Mouse (Mus musculus) G1E (cell line): ENCODE data around the gene Tnrc6c. TPM values are rescaled to one million over a fixed set of nuclear protein-coding genes. Genes with fewer than 3 reads are reported as not detected.

Source experiments
- ATAC-seq: 2 replicates; pipeline ENCODE4 v1.8.0; 2016; ENCODE audit warnings: mild to moderate bottlenecking; ENCODE audit not compliant: insufficient number of reproducible peaks, poor library complexity, low FRiP score, severe bottlenecking; ENCODE audit errors: extremely low read depth
- DNase-seq: peaks from one replicate; pipeline ENCODE4 v3.0.0; 2012; ENCODE audit warnings: low spot score
- H3K27me3 ChIP-seq: 2 replicates; pipeline ENCODE4 v1.6.1; 2012; ENCODE audit warnings: mild to moderate bottlenecking, low read length, inconsistent platforms; ENCODE audit not compliant: insufficient read depth
- H3K36me3 ChIP-seq: replicated peaks from 2 replicates; pipeline ENCODE3; 2012; ENCODE audit warnings: mild to moderate bottlenecking, inconsistent platforms
- H3K4me1 ChIP-seq: 2 replicates; pipeline ENCODE4 v1.6.1; 2012; ENCODE audit warnings: low read depth, low read length, inconsistent platforms, mixed read lengths; ENCODE audit not compliant: insufficient read depth
- H3K4me3 ChIP-seq: 2 replicates; pipeline ENCODE4 v1.5.1; 2012; ENCODE audit warnings: low read depth, mild to moderate bottlenecking, inconsistent platforms, low read length, moderate library complexity, mixed read lengths
- H3K9me3 ChIP-seq: replicated peaks from 2 replicates; pipeline ENCODE4 v1.6.1; 2012; ENCODE audit warnings: inconsistent platforms
- CTCF ChIP-seq: IDR thresholded peaks from 2 replicates; pipeline ENCODE4 v1.5.1; 2012; ENCODE audit warnings: low read depth, low read length, inconsistent platforms, mixed read lengths
- GATA1 ChIP-seq: IDR thresholded peaks from 2 replicates; pipeline ENCODE4 v1.6.1; 2012; ENCODE audit warnings: borderline replicate concordance, low read length, inconsistent platforms, mixed read lengths
- GATA2 ChIP-seq: IDR thresholded peaks from 2 replicates; pipeline ENCODE4 v1.6.1; 2012; ENCODE audit warnings: low read depth, low read length, inconsistent platforms, borderline replicate concordance
- POLR2AphosphoS5 ChIP-seq: IDR thresholded peaks from 2 replicates; pipeline ENCODE4 v1.6.1; 2012; ENCODE audit warnings: low read depth, low read length, inconsistent platforms; ENCODE audit not compliant: insufficient replicate concordance
- TAL1 ChIP-seq: conservative IDR thresholded peaks from 2 replicates; pipeline ENCODE4 v1.6.1; 2012; ENCODE audit warnings: low read depth, low read length, inconsistent platforms, mixed read lengths
- polyA plus RNA-seq: library from polyadenylated mRNA; stranded (reverse); fragments of >175 nt; gene quantifications from 2 replicates; pipeline ENCODE4 v1.2.3, GENCODE M21; 2012
- total RNA-seq, 2 experiments: library from RNA; stranded (forward) in 1 of 2; stranded (reverse) in 1 of 2; fragments of 200-1000 nt in 1 of 2; fragments of >200 nt in 1 of 2; fragmentation: Nextera tagmentation in 1 of 2; gene quantifications; 2 replicates each; pipeline ENCODE4 v1.2.3; 2014 to 2017

Gene Tnrc6c
- total and polyA plus RNA-seq, 3 experiments: 19.2 to 47.5 (median 21.5) TPM

- Histone ChIP-seq H3K36me3 (peaks cover 97% of the 10 kb centered on the region), H3K9me3 (no peaks in the 10 kb centered on the region), H3K4me1 (no peaks in the 10 kb centered on the region), H3K27me3 (no peaks in the 10 kb centered on the region), H3K4me3 (no peak overlapping the region)
- TF ChIP-seq TAL1 (no peak), GATA2 (no peak), CTCF (no peak), GATA1 (no peak), POLR2AphosphoS5 (no peak)
- ATAC-seq: no peak
- no peak for DNase-seq
Observed at GRCm38 (mm10) chr11:117738123-117738522, 84.0 kb downstream of the Tnrc6c start.

- ATAC-seq: no peak
- H3K4me3 ChIP-seq: no peak overlapping the region
- peaks cover 97% of the 10 kb centered on the region for H3K36me3 ChIP-seq
Observed at GRCm38 (mm10) chr11:117741128-117741527, 87.0 kb downstream of the Tnrc6c start.

GRCm38 (mm10) chr11:117742243-117742642, 88.2 kb downstream of the Tnrc6c start:
- no peak overlapping the region for H3K4me3 ChIP-seq
- H3K9me3 ChIP-seq: no peaks in the 10 kb centered on the region
- H3K27me3 ChIP-seq: no peaks in the 10 kb centered on the region
- ATAC-seq: no peak
- no peak for DNase-seq
- peaks cover 97% of the 10 kb centered on the region for H3K36me3 ChIP-seq
- no peaks in the 10 kb centered on the region for H3K4me1 ChIP-seq
- TF ChIP-seq GATA1 (no peak), CTCF (no peak), TAL1 (no peak), GATA2 (no peak), POLR2AphosphoS5 (no peak)

More at GRCm38 (mm10) chr11:117741128-117741527, 87.0 kb downstream of the Tnrc6c start:
- no peaks in the 10 kb centered on the region for H3K9me3 ChIP-seq
- H3K4me1 ChIP-seq: no peaks in the 10 kb centered on the region
- no peak for DNase-seq
- no peak for TF ChIP-seq GATA1
- no peak for TF ChIP-seq CTCF
- no peak for TF ChIP-seq GATA2
- TF ChIP-seq POLR2AphosphoS5: no peak
- no peak for TF ChIP-seq TAL1
- no peaks in the 10 kb centered on the region for H3K27me3 ChIP-seq

GRCm38 (mm10) chr11:117742715-117743114, 88.6 kb downstream of the Tnrc6c start:
- DNase-seq (no peak), ATAC-seq (no peak)
- Histone ChIP-seq H3K9me3 (no peaks in the 10 kb centered on the region), H3K4me3 (no peak overlapping the region), H3K4me1 (no peaks in the 10 kb centered on the region), H3K27me3 (no peaks in the 10 kb centered on the region), H3K36me3 (peaks cover 98% of the 10 kb centered on the region)
- TF ChIP-seq GATA1 (no peak), CTCF (no peak), POLR2AphosphoS5 (no peak), TAL1 (no peak), GATA2 (no peak)

- no peak overlapping the region for H3K4me3 ChIP-seq
- ATAC-seq: no peak
Observed at GRCm38 (mm10) chr11:117743454-117744030, 89.5 kb downstream of the Tnrc6c start.

GRCm38 (mm10) chr11:117748628-117749027, 94.5 kb downstream of the Tnrc6c start:
- peaks cover 3% of the 10 kb centered on the region; the same call in 1 of the 2 replicates for H3K4me1 ChIP-seq
- TF ChIP-seq GATA2: no peak
- no peak for TF ChIP-seq TAL1
- no peak for TF ChIP-seq GATA1
- no peak overlapping the region for H3K4me3 ChIP-seq
- peaks cover 96% of the 10 kb centered on the region for H3K36me3 ChIP-seq
- H3K9me3 ChIP-seq: no peaks in the 10 kb centered on the region
- DNase-seq: no peak
- no peaks in the 10 kb centered on the region for H3K27me3 ChIP-seq
- ATAC-seq: no peak

More at GRCm38 (mm10) chr11:117743454-117744030, 89.5 kb downstream of the Tnrc6c start:
- no peak for DNase-seq
- no peaks in the 10 kb centered on the region for H3K27me3 ChIP-seq
- peaks cover 98% of the 10 kb centered on the region for H3K36me3 ChIP-seq
- H3K4me1 ChIP-seq: peaks cover 3% of the 10 kb centered on the region; the same call in 1 of the 2 replicates
- TF ChIP-seq POLR2AphosphoS5 (no peak), CTCF (no peak), GATA1 (no peak), GATA2 (no peak), TAL1 (no peak)
- no peaks in the 10 kb centered on the region for H3K9me3 ChIP-seq

- Histone ChIP-seq H3K27me3 (no peaks in the 10 kb centered on the region), H3K36me3 (peaks cover 97% of the 10 kb centered on the region), H3K4me1 (peaks cover 3% of the 10 kb centered on the region; the same call in 1 of the 2 replicates), H3K9me3 (no peaks in the 10 kb centered on the region), H3K4me3 (no peak overlapping the region)
- DNase-seq (no peak), ATAC-seq (no peak)
- TF ChIP-seq TAL1: no peak
Observed at GRCm38 (mm10) chr11:117749414-117749813, 95.3 kb downstream of the Tnrc6c start.
